Mouse (Mus musculus) heart, embryonic 16.5 days (tissue): ENCODE results near the gene Dnajb5. TPM values are rescaled to one million over a fixed set of nuclear protein-coding genes. Genes with fewer than 3 reads are reported as not detected.
A peak's percentile ranks its signal among the peaks of the same experiment; 100 is the strongest.

ENCODE experiments used
- ATAC-seq: fragments of 200-750 bp; cut with Nextera tagmentation; replicated peaks from 2 replicates; pipeline ENCODE4 v1.8.0; 2017; ENCODE audit warnings: moderate number of reproducible peaks; ENCODE audit not compliant: insufficient read depth, low FRiP score; ENCODE audit errors: extremely low read depth
- H3K27ac ChIP-seq: fragments of 300-500 bp; sonication (generic); 2 replicates; pipeline ENCODE4 v1.5.1; 2014; ENCODE audit warnings: mild to moderate bottlenecking, low read length, control low read depth, moderate library complexity
- H3K27me3 ChIP-seq: fragments of 300-500 bp; sonication (generic); 2 replicates; pipeline ENCODE4 v1.6.1; 2014; ENCODE audit warnings: low read length, mixed read lengths; ENCODE audit not compliant: control insufficient read depth, insufficient read depth
- H3K36me3 ChIP-seq: fragments of 300-500 bp; sonication (generic); 2 replicates; pipeline ENCODE4 v1.6.1; 2014; ENCODE audit not compliant: control insufficient read depth, insufficient read depth
- H3K4me1 ChIP-seq: fragments of 300-500 bp; sonication (generic); 2 replicates; pipeline ENCODE4 v1.6.1; 2014; ENCODE audit warnings: low read length, mixed read lengths; ENCODE audit not compliant: control insufficient read depth, insufficient read depth
- H3K4me2 ChIP-seq: fragments of 300-500 bp; sonication (generic); 2 replicates; pipeline ENCODE4 v1.6.1; 2014; ENCODE audit warnings: low read depth, mild to moderate bottlenecking, control low read depth, low read length
- H3K4me3 ChIP-seq: fragments of 300-500 bp; sonication (generic); 2 replicates; pipeline ENCODE4 v1.5.1; 2014; ENCODE audit warnings: mild to moderate bottlenecking, control low read depth, low read length
- H3K9ac ChIP-seq: fragments of 300-500 bp; sonication (generic); 2 replicates; pipeline ENCODE4 v1.6.1; 2014; ENCODE audit warnings: low read length, control low read depth
- H3K9me3 ChIP-seq: fragments of 300-500 bp; sonication (generic); replicated peaks from 2 replicates; pipeline ENCODE4 v1.6.1; 2016; ENCODE audit warnings: low read length; ENCODE audit not compliant: control insufficient read depth
- WGBS: fragments of 180-500 bp; shearing (Covaris S2); extraction: QIAGEN DNeasy Blood & Tissue Kit; methylation state at CpG from one replicate; pipeline ENCODE4 v1.1.7; 2014; 5-methylcytosine and 5-hydroxymethylcytosine counted together
- polyA plus RNA-seq: library from polyadenylated mRNA; unstranded; fragments of >200 nt; fragmentation: Nextera tagmentation; extraction: Ambion mirVana; gene quantifications from 2 replicates; pipeline ENCODE4 v1.2.1, GENCODE M21; 2015

Gene Dnajb5
- polyA plus RNA-seq, 1 experiment from 2014 or later: 17.2 TPM

DNA sequence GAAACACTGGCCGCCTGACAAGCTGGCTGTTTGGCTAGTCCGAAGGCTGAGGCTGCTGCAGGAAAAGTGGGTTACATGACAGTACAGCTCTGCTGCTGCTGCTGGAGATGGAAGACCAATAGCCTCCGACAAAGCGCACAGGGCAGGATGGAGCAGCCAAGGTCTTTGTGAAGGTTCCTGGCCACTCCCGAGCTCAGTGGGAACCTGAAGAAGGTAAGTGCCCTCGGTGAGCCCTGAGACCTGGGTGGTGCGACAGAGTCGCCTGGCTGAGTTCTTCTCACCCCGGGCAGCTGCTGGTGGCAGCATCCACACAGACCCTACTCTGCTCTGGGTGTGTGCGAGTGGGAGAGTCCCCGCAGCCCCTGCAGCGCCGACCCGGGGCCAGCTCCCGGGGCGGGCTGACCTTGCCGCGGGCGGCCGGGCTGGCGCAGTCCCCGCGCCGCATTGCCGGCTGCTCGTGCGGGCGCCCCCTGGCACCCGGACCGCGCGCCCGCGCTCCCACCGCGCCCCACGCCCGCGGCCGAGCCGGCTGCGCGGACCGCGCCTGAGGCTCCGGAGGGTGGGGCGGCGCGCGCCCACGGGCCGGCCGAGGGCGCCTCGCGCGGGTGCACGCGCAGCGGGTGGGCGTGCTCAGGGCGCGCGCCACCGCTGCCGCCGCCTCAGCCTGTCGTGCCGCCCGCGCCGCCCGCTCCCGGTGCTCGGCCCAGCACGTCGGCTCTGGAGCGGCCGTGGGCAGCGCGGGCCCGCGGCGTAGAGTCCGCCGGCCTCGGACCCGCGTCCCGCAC is 32.8 kb upstream of the Dnajb5 start, which contains the start of gene Phf24:
Gene Phf24 (plus strand): TSS at position 44 of the 785 bp plus-strand sequence.
- no peaks in the 10 kb centered on the region for H3K9me3 ChIP-seq
- peak; percentile 81 for ATAC-seq
- peaks cover 29% of the 10 kb centered on the region for H3K27me3 ChIP-seq
- peak within 1 kb of the TSS; percentile 85 for H3K9ac ChIP-seq
- WGBS: 1% methylated on average over 54 of the region's 90 CpGs
- H3K36me3 ChIP-seq: no peaks in the 10 kb centered on the region
- H3K27ac ChIP-seq: peak within 1 kb of the TSS; percentile 52; the same call in 1 of the 2 replicates
- peak within 1 kb of the TSS; percentile 95 for H3K4me2 ChIP-seq
- H3K4me3 ChIP-seq: peak within 1 kb of the TSS; percentile 77
- H3K4me1 ChIP-seq: no peaks in the 10 kb centered on the region

DNA sequence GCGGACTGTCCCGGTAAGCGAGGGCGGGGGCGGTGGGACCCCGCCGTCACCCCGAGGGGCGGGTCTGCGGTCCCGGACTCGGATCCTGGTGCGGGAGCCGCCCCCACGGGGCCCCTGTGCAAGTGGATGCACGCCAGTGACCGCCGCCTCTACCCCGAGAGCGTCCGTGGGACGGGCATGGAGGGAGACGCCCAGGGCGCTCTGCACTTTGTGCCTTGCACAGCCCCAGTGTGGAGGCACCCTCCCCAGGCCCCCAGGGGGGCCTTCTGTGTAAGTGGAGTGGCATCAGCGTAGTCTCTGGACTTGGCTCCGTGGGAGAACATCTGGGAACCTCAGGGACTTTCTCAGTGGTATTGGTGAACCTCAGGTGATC is 32.2 kb upstream of the Dnajb5 start:
- H3K4me1 ChIP-seq: no peaks in the 10 kb centered on the region
- WGBS: 5% methylated on average over 25 of the region's 26 CpGs
- H3K9me3 ChIP-seq: no peaks in the 10 kb centered on the region
- no peak overlapping the region for H3K27ac ChIP-seq
- H3K4me2 ChIP-seq: peak overlapping the region; percentile 95
- peaks cover 29% of the 10 kb centered on the region for H3K27me3 ChIP-seq
- no peaks in the 10 kb centered on the region for H3K36me3 ChIP-seq
- peak overlapping the region; percentile 77 for H3K4me3 ChIP-seq
- 0 out of 2 replicates have a peak, but pooled peaks have one; percentile 14 for ATAC-seq
- peak overlapping the region; percentile 85 for H3K9ac ChIP-seq

DNA sequence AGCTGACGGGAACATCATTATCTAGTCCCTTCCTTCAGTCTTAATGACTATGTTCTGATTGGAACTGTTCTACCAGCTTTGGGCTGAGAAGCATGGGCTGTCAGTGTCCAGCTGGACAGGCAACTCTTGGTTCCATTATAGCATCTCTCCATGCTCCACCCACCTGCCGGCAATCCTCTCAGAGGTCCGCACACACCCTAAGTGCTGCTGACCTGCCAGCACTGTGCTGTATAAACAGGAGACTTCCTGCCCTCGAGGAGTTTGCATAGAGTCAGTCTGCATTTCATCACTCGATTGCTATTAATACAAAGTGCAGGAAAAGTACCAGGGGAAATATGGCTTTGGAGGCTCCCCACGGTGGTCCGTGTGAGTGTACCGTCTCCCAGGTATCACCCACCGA is 28.9 kb upstream of the Dnajb5 start:
- no peak overlapping the region for H3K9ac ChIP-seq
- H3K4me1 ChIP-seq: no peaks in the 10 kb centered on the region
- no peak overlapping the region for H3K27ac ChIP-seq
- 56% methylated on average over 9 of the region's 9 CpGs for WGBS
- H3K4me2 ChIP-seq: no peak overlapping the region
- H3K27me3 ChIP-seq: peaks cover 22% of the 10 kb centered on the region
- no peak for ATAC-seq
- H3K9me3 ChIP-seq: no peaks in the 10 kb centered on the region
- H3K4me3 ChIP-seq: no peak overlapping the region
- no peaks in the 10 kb centered on the region for H3K36me3 ChIP-seq

DNA sequence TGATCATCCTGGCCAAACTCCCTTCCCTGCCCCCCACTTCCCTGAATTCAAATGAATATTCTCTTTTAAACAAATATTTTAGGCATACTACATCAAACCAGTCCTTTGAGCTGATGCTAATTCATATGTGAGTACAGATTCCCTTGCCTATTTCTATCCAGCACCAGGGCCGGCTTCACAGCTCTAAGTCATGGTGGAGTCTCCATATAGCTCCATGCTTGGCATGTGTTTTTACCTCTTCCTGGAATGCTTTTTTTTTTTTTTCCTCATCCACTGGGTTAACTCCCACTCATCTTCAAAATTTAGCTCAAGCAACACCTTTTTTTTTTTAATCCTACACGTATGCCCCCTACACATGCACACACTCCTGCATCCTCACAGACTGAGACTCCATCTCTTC is 28.1 kb upstream of the Dnajb5 start:
- H3K9me3 ChIP-seq: no peaks in the 10 kb centered on the region
- peaks cover 18% of the 10 kb centered on the region for H3K27me3 ChIP-seq

DNA sequence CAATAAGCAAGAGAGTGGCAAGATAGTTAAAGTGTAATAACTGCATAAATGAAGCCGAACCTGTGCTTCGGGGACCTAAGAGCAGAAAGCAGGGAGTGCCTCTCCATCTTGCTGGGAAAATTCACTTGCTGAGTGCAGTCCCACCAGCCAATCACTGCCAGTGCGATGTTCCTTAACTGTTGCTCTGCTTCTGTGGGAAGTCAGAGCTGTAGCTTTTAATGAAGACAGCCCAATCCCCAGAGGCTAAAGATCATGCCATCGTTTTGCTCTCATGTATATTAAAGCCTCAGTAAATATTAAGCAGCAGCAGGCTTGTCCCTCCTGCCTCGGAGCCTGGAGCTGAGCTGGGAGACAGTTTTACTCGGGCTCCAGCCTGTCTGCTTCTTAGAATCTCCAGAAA is 27.6 kb upstream of the Dnajb5 start:
- Histone ChIP-seq H3K27ac (no peak overlapping the region), H3K36me3 (no peaks in the 10 kb centered on the region), H3K4me2 (no peak overlapping the region), H3K4me1 (no peaks in the 10 kb centered on the region), H3K4me3 (no peak overlapping the region), H3K27me3 (peaks cover 18% of the 10 kb centered on the region), H3K9me3 (no peaks in the 10 kb centered on the region), H3K9ac (no peak overlapping the region)
- ATAC-seq: no peak
- 66% methylated on average over 6 of the region's 6 CpGs for WGBS

More for the DNA sequence above, 28.1 kb upstream of the Dnajb5 start:
- H3K36me3 ChIP-seq: no peaks in the 10 kb centered on the region
- 77% methylated on average over 2 of the region's 2 CpGs for WGBS
- no peak overlapping the region for H3K4me3 ChIP-seq
- no peak overlapping the region for H3K4me2 ChIP-seq
- no peak overlapping the region for H3K9ac ChIP-seq
- no peak overlapping the region for H3K27ac ChIP-seq
- no peaks in the 10 kb centered on the region for H3K4me1 ChIP-seq
- no peak for ATAC-seq

DNA sequence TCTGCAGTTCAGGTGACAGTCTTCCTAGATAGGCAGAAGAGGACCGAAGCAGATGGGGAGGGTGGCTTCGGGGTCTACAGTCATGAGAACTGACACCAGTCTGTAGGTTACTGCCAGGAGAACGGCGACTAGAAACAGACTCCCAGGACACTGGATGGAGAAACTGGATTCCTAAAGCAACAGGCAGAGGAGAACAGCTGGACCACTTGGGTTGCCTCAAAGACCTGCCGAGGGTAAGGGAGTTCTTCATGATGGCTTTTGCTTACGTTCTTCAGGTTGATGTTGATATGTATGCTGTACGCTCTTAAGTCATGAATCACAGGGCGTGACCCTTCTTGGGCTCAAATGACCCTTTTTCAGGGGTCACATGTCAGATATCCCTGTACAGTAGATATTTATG is 27.2 kb upstream of the Dnajb5 start:
- Histone ChIP-seq H3K4me1 (no peaks in the 10 kb centered on the region), H3K9ac (no peak overlapping the region), H3K36me3 (no peaks in the 10 kb centered on the region), H3K27me3 (peaks cover 15% of the 10 kb centered on the region), H3K9me3 (no peaks in the 10 kb centered on the region), H3K4me3 (no peak overlapping the region), H3K4me2 (no peak overlapping the region), H3K27ac (no peak overlapping the region)
- no peak for ATAC-seq
- 77% methylated on average over 8 of the region's 8 CpGs for WGBS

DNA sequence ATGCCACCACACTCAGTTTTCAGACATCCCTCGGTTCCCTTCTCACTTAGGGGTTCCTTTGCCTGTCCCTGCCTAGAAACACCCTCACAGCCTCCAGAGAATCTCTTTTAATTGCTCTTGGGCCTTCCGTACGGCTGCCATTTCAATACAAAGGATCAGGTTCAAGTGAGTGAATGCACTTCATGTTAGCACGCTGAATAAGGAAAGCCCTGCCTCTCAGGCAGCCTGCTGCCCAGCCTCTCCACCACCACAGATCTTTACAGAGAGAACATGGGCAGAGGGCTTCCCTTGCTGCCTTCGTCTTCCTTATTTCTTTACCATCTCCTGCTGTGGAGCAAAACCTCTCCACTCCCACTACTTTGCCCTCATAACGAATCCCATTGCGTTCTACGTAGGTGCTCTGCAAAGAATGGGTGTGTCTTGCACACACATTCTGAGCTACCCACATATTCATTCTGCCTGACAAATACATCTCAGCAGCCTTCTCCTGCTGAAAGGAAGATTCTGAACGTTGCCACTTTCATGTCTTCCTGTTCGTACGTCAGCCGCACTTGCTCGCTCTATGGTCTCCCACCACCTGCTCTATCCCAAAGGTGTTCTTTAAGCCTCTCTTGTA is 25.4 kb upstream of the Dnajb5 start:
- Histone ChIP-seq H3K9me3 (no peaks in the 10 kb centered on the region), H3K27ac (no peak overlapping the region), H3K4me3 (no peak overlapping the region), H3K4me1 (no peaks in the 10 kb centered on the region), H3K36me3 (no peaks in the 10 kb centered on the region), H3K27me3 (peaks cover 4% of the 10 kb centered on the region; the same call in 1 of the 2 replicates), H3K9ac (no peak overlapping the region), H3K4me2 (no peak overlapping the region)
- ATAC-seq: no peak
- WGBS: 79% methylated on average over 13 of the region's 13 CpGs

DNA sequence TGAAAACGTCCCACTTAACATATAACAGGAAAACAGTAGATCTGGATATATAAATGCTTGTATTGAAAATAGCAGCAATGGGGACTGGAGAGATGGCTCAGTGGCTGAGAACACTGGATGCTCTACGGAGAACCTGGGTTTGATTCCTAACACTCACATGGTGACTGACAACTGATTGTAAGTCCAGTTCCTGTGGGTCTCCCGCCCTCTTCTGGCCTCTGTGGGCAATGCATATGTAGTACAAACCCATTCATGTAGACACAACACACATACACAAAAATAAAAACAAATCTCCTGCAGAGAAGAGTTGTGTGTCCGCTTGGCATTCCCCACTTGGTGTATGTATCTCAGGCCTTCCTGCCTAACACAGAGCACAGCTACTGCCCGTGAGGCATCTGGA is 21.4 kb upstream of the Dnajb5 start:
- H3K4me3 ChIP-seq: no peak overlapping the region
- no peaks in the 10 kb centered on the region for H3K9me3 ChIP-seq
- WGBS: 74% methylated on average over 5 of the region's 5 CpGs
- no peaks in the 10 kb centered on the region for H3K36me3 ChIP-seq
- no peak for ATAC-seq
- no peak overlapping the region for H3K27ac ChIP-seq
- H3K4me2 ChIP-seq: no peak overlapping the region
- H3K4me1 ChIP-seq: peaks cover 15% of the 10 kb centered on the region
- no peak overlapping the region for H3K9ac ChIP-seq
- H3K27me3 ChIP-seq: peaks cover 4% of the 10 kb centered on the region; the same call in 1 of the 2 replicates

DNA sequence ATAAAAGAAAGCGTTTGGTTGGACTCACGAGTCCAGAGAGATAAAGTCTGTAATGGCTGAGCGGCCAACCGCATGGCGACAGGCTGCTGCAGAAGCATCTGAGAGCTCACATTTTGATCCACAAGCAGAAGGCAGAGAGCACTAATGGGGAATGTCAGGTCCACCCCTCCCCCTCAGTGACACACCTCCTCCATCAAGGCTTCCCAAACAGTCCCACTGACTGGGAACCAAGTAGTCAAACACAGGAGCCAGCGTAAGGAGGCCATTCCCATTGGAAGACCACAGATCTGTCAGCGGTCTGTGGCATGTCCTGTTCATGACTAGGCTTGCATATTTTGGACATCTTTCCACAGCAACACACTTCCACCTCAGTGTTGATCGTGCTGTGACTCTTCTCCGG is 20.7 kb upstream of the Dnajb5 start:
- ATAC-seq: no peak
- no peaks in the 10 kb centered on the region for H3K36me3 ChIP-seq
- H3K27me3 ChIP-seq: peaks cover 4% of the 10 kb centered on the region; the same call in 1 of the 2 replicates
- H3K27ac ChIP-seq: no peak overlapping the region
- no peaks in the 10 kb centered on the region for H3K9me3 ChIP-seq
- no peak overlapping the region for H3K4me3 ChIP-seq
- no peak overlapping the region for H3K9ac ChIP-seq
- peaks cover 22% of the 10 kb centered on the region for H3K4me1 ChIP-seq
- 88% methylated on average over 9 of the region's 9 CpGs for WGBS
- no peak overlapping the region for H3K4me2 ChIP-seq
